Mouse (Mus musculus): ENCODE results near the gene Bdh1. TPM values are rescaled to one million over a fixed set of nuclear protein-coding genes. Genes with fewer than 3 reads are reported as not detected.

Bdh1 gene
- polyA plus RNA-seq, 1 experiment, result 78.8 TPM

DNA sequence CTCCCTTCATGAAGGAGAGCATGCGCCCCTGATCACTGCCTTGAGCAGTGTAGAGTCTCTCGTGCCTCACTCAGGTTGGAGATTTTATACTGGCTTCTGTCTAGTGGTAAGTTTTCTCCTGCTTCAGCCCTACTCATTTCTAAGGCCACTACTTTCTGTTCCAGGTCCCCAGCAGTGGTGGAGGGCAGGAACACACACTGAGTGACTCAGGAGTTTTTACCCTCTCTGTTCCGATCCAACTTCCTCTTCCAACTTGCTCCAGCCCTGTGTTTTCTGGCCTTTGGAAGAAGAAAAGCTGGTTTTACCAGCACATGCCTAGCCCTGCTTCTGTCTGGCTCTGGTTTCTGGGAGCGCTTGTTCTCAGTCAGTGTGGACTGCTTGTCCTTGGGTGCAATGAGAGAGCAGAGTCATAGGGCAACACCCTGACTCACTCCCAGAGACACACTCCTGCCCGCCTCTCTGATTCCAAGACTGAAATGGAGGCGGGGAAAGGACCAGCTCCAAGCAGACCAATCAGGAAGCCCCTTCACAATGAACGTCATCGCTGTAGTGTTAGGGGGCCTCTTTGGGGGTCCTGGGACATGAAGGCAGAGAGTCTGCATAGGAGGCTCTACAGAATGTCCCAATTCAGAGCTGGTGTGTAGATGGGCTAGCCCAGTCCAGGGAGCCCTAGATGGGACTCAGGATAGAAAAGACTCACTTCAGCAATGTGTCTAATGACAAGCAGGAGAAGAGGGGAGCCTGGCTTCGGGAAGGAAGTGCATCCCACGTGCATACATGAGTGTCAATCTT, 84.8 kb downstream of the Bdh1 start:
- Histone ChIP-seq H3K27me3 (ENCODE audit: control insufficient read depth, insufficient read depth, low read length) (no peaks in the 10 kb centered on the region), H3K27ac (ENCODE audit: control insufficient read depth, insufficient read depth, low read length) (no peak overlapping the region), H3K4me3 (ENCODE audit: control insufficient read depth, insufficient read depth, low read length) (no peak overlapping the region), H3K4me1 (replicated peaks; ENCODE audit: control insufficient read depth, insufficient read depth, low read length) (peaks cover 7% of the 10 kb centered on the region), H3K36me3 (ENCODE audit: control insufficient read depth, insufficient read depth, low read length) (no peaks in the 10 kb centered on the region)
- WGBS, result 65% methylated on average over 10 of the region's 10 CpGs
- no peak for DNase-seq
- no peak for TF ChIP-seq CTCF (IDR thresholded peaks at IDR 0.05; ENCODE audit: borderline replicate concordance, control insufficient read depth, extremely low read depth, insufficient read depth, low read length, poor library complexity)
- TF ChIP-seq POLR2A (IDR thresholded peaks at IDR 0.05; ENCODE audit: control insufficient read depth, extremely low read depth, insufficient read depth, low read length, poor library complexity), result no peak

DNA sequence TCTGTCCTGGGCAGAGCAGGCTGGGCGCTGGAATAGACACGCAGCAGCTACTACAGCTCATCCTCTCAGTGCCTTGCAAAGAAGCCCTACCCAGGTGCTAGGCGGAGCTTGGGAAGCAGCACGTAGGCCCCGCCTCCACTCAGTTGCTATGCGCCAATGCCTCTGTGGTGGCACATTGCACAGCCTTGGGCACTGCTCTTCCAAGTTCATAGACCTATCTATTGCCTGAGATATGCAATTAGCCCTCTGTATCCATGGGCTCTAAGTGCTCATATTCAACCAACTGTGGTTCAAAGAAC, 85.3 kb downstream of the Bdh1 start:
- peaks cover 7% of the 10 kb centered on the region for H3K4me1 ChIP-seq (replicated peaks; ENCODE audit: control insufficient read depth, insufficient read depth, low read length)
- no peak for DNase-seq
- TF ChIP-seq CTCF (IDR thresholded peaks at IDR 0.05; ENCODE audit: borderline replicate concordance, control insufficient read depth, extremely low read depth, insufficient read depth, low read length, poor library complexity) (no peak), POLR2A (IDR thresholded peaks at IDR 0.05; ENCODE audit: control insufficient read depth, extremely low read depth, insufficient read depth, low read length, poor library complexity) (no peak)
- H3K4me3 ChIP-seq (ENCODE audit: control insufficient read depth, insufficient read depth, low read length), result no peak overlapping the region
- H3K36me3 ChIP-seq (ENCODE audit: control insufficient read depth, insufficient read depth, low read length), result no peaks in the 10 kb centered on the region
- H3K27me3 ChIP-seq (ENCODE audit: control insufficient read depth, insufficient read depth, low read length), result no peaks in the 10 kb centered on the region
- no peak overlapping the region for H3K27ac ChIP-seq (ENCODE audit: control insufficient read depth, insufficient read depth, low read length)
- whole genome bisulfite sequencing, result 75% methylated on average over 6 of the region's 6 CpGs

DNA sequence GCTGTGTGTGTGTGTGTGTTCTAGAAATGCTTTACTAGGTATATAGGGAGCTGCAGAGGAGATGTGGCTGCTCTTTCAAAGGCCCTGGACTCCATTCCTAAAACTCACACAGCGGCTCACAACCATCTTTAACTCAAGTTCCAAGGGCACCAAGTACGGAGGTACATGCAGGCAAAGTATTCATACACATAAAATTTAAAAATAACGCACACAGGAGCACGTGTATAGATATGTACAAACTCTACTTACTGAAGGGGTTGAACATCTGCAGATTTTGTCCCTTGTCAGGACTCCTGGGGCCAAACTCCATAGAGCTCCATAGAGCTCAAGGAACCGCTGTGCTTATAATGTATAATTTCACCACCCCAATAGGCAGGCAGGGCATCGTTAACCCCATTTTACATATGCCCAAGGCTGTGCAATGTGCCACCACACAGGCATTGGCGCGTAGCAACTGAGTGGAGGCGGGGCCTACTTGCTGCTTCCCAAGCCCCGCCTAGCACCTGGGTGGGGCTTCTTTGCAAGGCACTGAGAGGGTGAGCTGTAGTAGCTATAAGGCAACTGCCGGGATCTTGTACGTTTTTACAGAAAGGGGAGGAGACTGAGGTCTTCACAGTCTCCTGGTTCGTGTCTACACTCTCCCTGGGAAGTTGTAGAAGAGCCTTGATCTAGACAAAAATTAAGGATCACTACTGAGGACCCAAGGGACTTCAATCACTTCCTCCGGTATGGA, 85.9 kb downstream of the Bdh1 start:
- Histone ChIP-seq H3K27ac (ENCODE audit: control insufficient read depth, insufficient read depth, low read length) (no peak overlapping the region), H3K4me1 (replicated peaks; ENCODE audit: control insufficient read depth, insufficient read depth, low read length) (peaks cover 7% of the 10 kb centered on the region), H3K36me3 (ENCODE audit: control insufficient read depth, insufficient read depth, low read length) (no peaks in the 10 kb centered on the region), H3K27me3 (ENCODE audit: control insufficient read depth, insufficient read depth, low read length) (no peaks in the 10 kb centered on the region), H3K4me3 (ENCODE audit: control insufficient read depth, insufficient read depth, low read length) (no peak overlapping the region)
- 80% methylated on average over 14 of the region's 14 CpGs for WGBS
- no peak for TF ChIP-seq CTCF (IDR thresholded peaks at IDR 0.05; ENCODE audit: borderline replicate concordance, control insufficient read depth, extremely low read depth, insufficient read depth, low read length, poor library complexity)
- no peak for TF ChIP-seq POLR2A (IDR thresholded peaks at IDR 0.05; ENCODE audit: control insufficient read depth, extremely low read depth, insufficient read depth, low read length, poor library complexity)
- DNase-seq, result no peak

Other genes starting within 250 kb of the Bdh1 start
- gene Acap2, start 221.0 kb upstream of the Bdh1 start, polyA plus RNA-seq (2012; rRNA removed), result 21.4 and 25.5 TPM in 2 replicates
- 31.7 and 43.0 TPM in 2 replicates for gene Ppp1r2, start 147.0 kb upstream of the Bdh1 start, polyA plus RNA-seq (2012; rRNA removed)
- gene Apod, start 107.5 kb upstream of the Bdh1 start, polyA plus RNA-seq (2012; rRNA removed), result 4.3 and 6.1 TPM in 2 replicates
- 18.9 and 20.3 TPM in 2 replicates for gene Dlg1, start 241.2 kb downstream of the Bdh1 start, polyA plus RNA-seq (2012; rRNA removed)

Data from thymus, adult 2 months (tissue).